Mouse (Mus musculus) liver, embryonic 14.5 days (tissue): ENCODE measurements around the gene Rhbdl1. TPM values are rescaled to one million over a fixed set of nuclear protein-coding genes. Genes with fewer than 3 reads are reported as not detected.

Source experiments
- ATAC-seq: fragments of 200-750 bp; cut with Nextera tagmentation; 2 replicates; pipeline ENCODE4 v1.8.0; 2017; ENCODE audit warnings: moderate number of reproducible peaks, mild to moderate bottlenecking, moderate library complexity; ENCODE audit not compliant: insufficient read depth
- DNase-seq, 3 experiments: peaks; one replicate each; pipeline ENCODE4 v3.0.0-alpha.2; 2012 to 2013; ENCODE audit warnings: low read depth in 3 of 3, low spot score in 3 of 3
- H3K27ac ChIP-seq: fragments of 300-500 bp; sonication (generic); 2 replicates; pipeline ENCODE4 v1.5.1; 2014; ENCODE audit warnings: moderate library complexity, mild to moderate bottlenecking, control low read depth, inconsistent platforms
- H3K27me3 ChIP-seq: fragments of 300-500 bp; sonication (generic); 2 replicates; pipeline ENCODE4 v1.6.1; 2014; ENCODE audit warnings: mild to moderate bottlenecking, low read length, moderate library complexity; ENCODE audit not compliant: control insufficient read depth, insufficient read depth
- H3K36me3 ChIP-seq: fragments of 300-500 bp; sonication (generic); replicated peaks from 2 replicates; pipeline ENCODE4 v1.6.1; 2014; ENCODE audit warnings: low read depth; ENCODE audit not compliant: control insufficient read depth, insufficient read depth
- H3K4me1 ChIP-seq, 2 experiments: fragments of 200-500 bp in 1 of 2; fragments of 300-500 bp in 1 of 2; sonication (generic) in 1 of 2; replicated peaks; 2 replicates each; pipeline ENCODE4 v1.6.1; 2012 to 2014; ENCODE audit warnings: antibody characterized with exemption in 1 of 2, inconsistent platforms in 1 of 2, low read length in 1 of 2; ENCODE audit not compliant: control insufficient read depth in 2 of 2, insufficient read depth in 2 of 2
- H3K4me2 ChIP-seq: fragments of 300-500 bp; sonication (generic); 2 replicates; pipeline ENCODE4 v1.6.1; 2014; ENCODE audit warnings: low read depth, mild to moderate bottlenecking, control low read depth, moderate library complexity
- H3K4me3 ChIP-seq, 2 experiments: fragments of 200-500 bp in 1 of 2; fragments of 300-500 bp in 1 of 2; sonication (generic) in 1 of 2; 2 replicates each; pipeline ENCODE4 v1.5.1; 2012 to 2014; ENCODE audit warnings: low read depth in 2 of 2, low read length in 2 of 2, mild to moderate bottlenecking in 2 of 2, control low read depth in 1 of 2, inconsistent platforms in 1 of 2, moderate library complexity in 1 of 2; ENCODE audit not compliant: insufficient read depth in 1 of 2
- H3K9ac ChIP-seq: fragments of 300-500 bp; sonication (generic); replicated peaks from 2 replicates; pipeline ENCODE4 v1.6.1; 2014; ENCODE audit warnings: mild to moderate bottlenecking, control low read depth, moderate library complexity
- H3K9me3 ChIP-seq: fragments of 300-500 bp; sonication (generic); 2 replicates; pipeline ENCODE4 v1.6.1; 2016; ENCODE audit warnings: low read length, mixed read lengths; ENCODE audit not compliant: control insufficient read depth
- CTCF ChIP-seq: IDR thresholded peaks from 2 replicates; pipeline ENCODE4 v1.5.1; 2016; ENCODE audit warnings: antibody characterized with exemption, low read depth, control low read depth
- EP300 ChIP-seq: IDR thresholded peaks from 2 replicates; pipeline ENCODE4 v1.6.1; 2016; ENCODE audit warnings: antibody characterized with exemption, low read depth
- WGBS: fragments of 180-500 bp; shearing (Covaris S2); extraction: QIAGEN DNeasy Blood & Tissue Kit; methylation state at CpG from one replicate; pipeline ENCODE4 v1.1.7; 2014; ENCODE audit not compliant: insufficient replicate concordance; 5-methylcytosine and 5-hydroxymethylcytosine counted together
- polyA plus RNA-seq, 2 experiments: library from polyadenylated mRNA; depleted of rRNA in 1 of 2; stranded (reverse) in 1 of 2; unstranded in 1 of 2; fragments of >200 nt; fragmentation: Nextera tagmentation in 1 of 2; extraction: Ambion mirVana in 1 of 2; gene quantifications; 2 replicates each; pipeline versions ENCODE4 v1.2.1 to v1.2.3; 2012 to 2014

The Rhbdl1 gene
- polyA plus RNA-seq, 2 experiments = 0.58 to 1.5 TPM

DNA sequence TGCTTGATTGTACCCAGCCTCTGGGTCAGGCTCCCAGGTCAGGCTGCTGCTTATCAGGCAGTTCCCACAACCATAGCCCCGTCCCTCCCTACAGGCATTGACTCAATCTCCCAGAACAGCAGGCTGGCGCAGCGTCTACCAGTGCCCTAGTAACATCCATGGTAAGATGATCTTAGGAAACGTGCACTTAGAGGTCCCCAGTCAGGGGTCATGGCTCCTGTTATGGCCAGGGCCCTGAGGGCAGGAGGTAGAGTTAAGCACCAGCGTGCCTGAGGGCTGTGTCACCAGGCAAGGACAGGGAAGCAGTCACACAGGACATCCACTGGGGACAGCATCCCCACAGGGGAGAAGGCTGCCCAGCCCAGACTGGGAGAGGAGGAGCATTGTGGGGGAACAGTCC lies 45.2 kb upstream of the Rhbdl1 start:
- DNase-seq = no peak
- H3K36me3 ChIP-seq = peaks cover 5% of the 10 kb centered on the region; the same call in 1 of the 2 replicates
- no peak overlapping the region for H3K4me3 ChIP-seq
- H3K27ac ChIP-seq = no peak overlapping the region
- no peaks in the 10 kb centered on the region for H3K9me3 ChIP-seq
- no peak overlapping the region for H3K9ac ChIP-seq
- H3K4me2 ChIP-seq = no peak overlapping the region
- ATAC-seq = peak; percentile 51; the same call in 1 of the 2 replicates
- 27% methylated on average over 5 of the region's 5 CpGs for WGBS
- TF ChIP-seq EP300 = no peak
- peak; percentile 37 for TF ChIP-seq CTCF
- peaks cover 0 to 20% of the 10 kb centered on the region in 2 experiments; a peak in 3 of 4 replicates for H3K4me1 ChIP-seq
- H3K27me3 ChIP-seq = no peaks in the 10 kb centered on the region

DNA sequence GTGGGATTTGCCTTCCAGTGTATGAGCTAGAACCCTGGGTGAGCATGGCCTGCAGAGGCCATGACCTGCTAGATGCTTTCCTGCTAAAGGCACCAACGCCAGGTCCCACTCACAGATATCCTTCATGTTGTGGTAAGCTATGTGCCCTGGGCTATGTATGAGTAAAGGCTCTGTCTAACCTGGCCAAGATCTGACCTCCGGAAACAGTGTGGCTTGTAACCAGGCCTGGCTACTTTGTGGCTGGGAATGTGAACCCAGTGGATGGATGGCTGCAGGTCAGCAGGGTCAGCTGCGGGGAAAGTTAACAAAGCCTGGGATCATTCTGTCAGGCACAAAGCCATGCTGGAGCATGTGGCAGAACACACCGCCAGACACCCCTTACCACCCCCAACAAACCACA lies 44.6 kb upstream of the Rhbdl1 start:
- Histone ChIP-seq H3K9ac (no peak overlapping the region), H3K4me3 (no peak overlapping the region), H3K4me2 (no peak overlapping the region), H3K4me1 (peaks cover 0 to 20% of the 10 kb centered on the region in 2 experiments; a peak in 3 of 4 replicates), H3K36me3 (peaks cover 5% of the 10 kb centered on the region; the same call in 1 of the 2 replicates), H3K27ac (no peak overlapping the region), H3K9me3 (no peaks in the 10 kb centered on the region), H3K27me3 (no peaks in the 10 kb centered on the region)
- DNase-seq (no peak), ATAC-seq (no peak)
- TF ChIP-seq CTCF (no peak), EP300 (no peak)
- 62% methylated on average over 4 of the region's 4 CpGs for WGBS

DNA sequence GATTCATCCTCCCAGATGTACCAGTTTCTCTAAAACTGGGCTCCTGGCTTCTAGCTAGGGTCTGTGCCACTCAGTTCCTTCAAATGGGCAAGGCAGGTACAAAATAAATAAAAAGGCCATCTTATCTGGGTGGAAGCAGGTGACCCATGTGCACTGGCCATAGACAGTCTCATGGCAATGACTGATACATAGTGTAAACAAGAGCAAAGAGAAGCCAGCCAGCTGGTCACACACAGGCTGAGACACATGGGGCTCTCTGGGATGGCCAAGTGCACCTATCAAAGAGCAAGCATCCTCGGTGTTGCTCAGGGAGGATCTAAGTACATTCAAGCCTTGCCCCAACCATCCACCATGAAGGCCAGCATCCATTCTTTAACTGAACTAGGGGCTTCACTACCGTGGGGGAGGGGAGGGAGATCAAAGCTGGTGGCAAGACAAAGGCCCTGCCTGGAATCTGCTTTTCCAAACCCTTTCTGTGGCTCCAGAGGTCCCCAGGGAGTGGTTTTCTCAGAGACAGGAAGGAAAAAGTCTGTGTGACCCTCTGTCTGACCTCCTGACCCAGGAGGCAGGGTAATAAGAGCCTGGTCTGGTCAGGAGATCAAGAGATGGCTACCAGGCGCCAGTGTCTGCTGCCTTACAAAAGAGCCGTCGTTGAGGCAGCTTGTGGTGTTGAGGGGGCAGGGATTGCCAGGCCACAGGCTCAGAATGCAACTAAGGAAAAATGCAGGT lies 44.0 kb upstream of the Rhbdl1 start:
- Histone ChIP-seq H3K36me3 (peaks cover 5% of the 10 kb centered on the region; the same call in 1 of the 2 replicates), H3K4me3 (no peak overlapping the region), H3K4me2 (no peak overlapping the region), H3K27me3 (no peaks in the 10 kb centered on the region), H3K4me1 (peaks cover under 1 to 26% of the 10 kb centered on the region in 2 experiments), H3K9me3 (no peaks in the 10 kb centered on the region), H3K27ac (no peak overlapping the region), H3K9ac (no peak overlapping the region)
- ATAC-seq (no peak), DNase-seq (no peak)
- WGBS = 40% methylated on average over 5 of the region's 5 CpGs
- TF ChIP-seq EP300 (no peak), CTCF (no peak)

DNA sequence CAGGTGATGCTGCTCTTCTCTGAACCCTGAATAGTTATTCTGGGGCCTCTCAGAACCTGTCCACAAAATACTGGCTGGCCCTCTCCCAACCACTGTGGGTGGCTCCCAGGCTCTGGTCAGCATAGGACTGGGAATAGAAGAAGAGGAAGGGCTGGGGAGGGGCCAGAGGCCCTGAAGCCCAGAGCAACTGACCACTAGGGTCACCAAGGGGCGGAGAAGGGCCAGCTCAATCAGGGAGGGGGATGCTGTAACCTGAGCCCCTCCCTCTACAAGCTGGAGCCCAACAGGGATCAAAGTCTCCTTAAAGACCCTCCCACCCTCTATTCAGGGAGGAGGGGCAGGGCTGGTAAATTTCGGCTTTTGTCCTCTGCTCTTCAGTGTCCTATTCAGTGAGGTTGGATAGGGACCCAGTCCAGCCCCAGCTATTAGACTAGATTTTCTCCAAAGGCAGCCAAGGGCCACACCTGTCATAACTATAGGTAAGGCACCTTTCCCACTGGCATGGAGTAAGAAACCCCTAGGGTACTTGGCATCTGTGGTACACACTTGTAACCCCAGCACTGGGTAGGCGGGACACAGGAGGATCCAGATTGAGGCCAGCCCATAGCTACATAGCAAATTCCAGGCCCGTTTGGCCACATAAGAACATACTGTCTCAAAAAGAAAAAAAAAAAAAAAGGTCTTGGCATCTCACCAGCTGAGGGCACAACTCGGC lies 43.3 kb upstream of the Rhbdl1 start, which contains the start of gene Wfikkn1:
Gene Wfikkn1 (minus strand): TSS at position 663 of the 715 bp plus-strand sequence.
- no peak within 1 kb of the TSS for H3K9ac ChIP-seq
- no peak within 1 kb of the TSS for H3K4me3 ChIP-seq
- H3K9me3 ChIP-seq = no peaks in the 10 kb centered on the region
- peak; percentile 19 for ATAC-seq
- H3K4me2 ChIP-seq = no peak within 1 kb of the TSS
- no peak for DNase-seq
- no peak within 1 kb of the TSS for H3K27ac ChIP-seq
- peaks cover 5% of the 10 kb centered on the region; the same call in 1 of the 2 replicates for H3K36me3 ChIP-seq
- WGBS = 59% methylated on average over 5 of the region's 5 CpGs
- TF ChIP-seq EP300 = no peak
- peaks cover 4 to 26% of the 10 kb centered on the region in 2 experiments for H3K4me1 ChIP-seq
- no peaks in the 10 kb centered on the region for H3K27me3 ChIP-seq

DNA sequence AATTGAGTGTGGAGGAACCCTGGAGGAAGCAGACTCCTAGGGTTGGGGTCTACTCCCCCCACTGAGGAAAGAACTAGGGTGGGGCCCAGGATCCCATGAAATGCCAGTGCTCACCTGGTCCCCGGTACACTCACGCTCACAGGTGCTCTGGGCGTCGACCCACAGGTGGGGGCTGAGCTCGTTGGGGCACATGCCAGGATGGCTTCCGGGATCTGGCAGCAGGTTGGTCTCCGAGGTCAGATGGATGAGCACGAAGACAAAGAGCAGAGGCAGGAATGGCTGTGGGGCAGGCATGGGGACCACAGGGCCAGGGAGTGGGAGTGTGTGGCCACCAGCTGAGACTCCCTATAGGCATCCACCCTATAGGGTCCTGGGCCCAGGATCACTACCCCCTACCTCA lies 42.7 kb upstream of the Rhbdl1 start:
- no peak overlapping the region for H3K4me3 ChIP-seq
- peaks cover 4 to 26% of the 10 kb centered on the region in 2 experiments for H3K4me1 ChIP-seq
- peaks cover 5% of the 10 kb centered on the region; the same call in 1 of the 2 replicates for H3K36me3 ChIP-seq
- no peak for ATAC-seq
- no peak overlapping the region for H3K27ac ChIP-seq
- no peak for DNase-seq
- H3K4me2 ChIP-seq = no peak overlapping the region
- H3K9me3 ChIP-seq = no peaks in the 10 kb centered on the region
- no peaks in the 10 kb centered on the region for H3K27me3 ChIP-seq
- no peak for TF ChIP-seq EP300
- WGBS = 71% methylated on average over 8 of the region's 8 CpGs
- no peak overlapping the region for H3K9ac ChIP-seq
